Mouse (Mus musculus): ENCODE results near the gene Robo1. TPM values are rescaled to one million over a fixed set of nuclear protein-coding genes. Genes with fewer than 3 reads are reported as not detected.

Robo1 gene
- polyA plus RNA-seq, 1 experiment from 2014 or later, result 5.7 TPM

GRCm38 (mm10) chr16:73030999-73031398, 722.9 kb downstream of the Robo1 start:
- Histone ChIP-seq H3K36me3 (ENCODE audit: control insufficient read depth, insufficient read depth) (no peaks in the 10 kb centered on the region), H3K4me1 (ENCODE audit: control insufficient read depth, low read depth, low read length) (no peaks in the 10 kb centered on the region), H3K9me3 (replicated peaks; ENCODE audit: control insufficient read depth, low read length) (no peaks in the 10 kb centered on the region), H3K4me2 (ENCODE audit: low read depth, low read length) (no peak overlapping the region), H3K27me3 (ENCODE audit: control insufficient read depth, insufficient read depth, low read depth, low read length) (no peaks in the 10 kb centered on the region), H3K9ac (ENCODE audit: low read depth, low read length) (no peak overlapping the region), H3K4me3 (ENCODE audit: low read depth, low read length) (no peak overlapping the region), H3K27ac (ENCODE audit: low read length) (no peak overlapping the region)
- 54% methylated on average over 4 of the region's 4 CpGs for WGBS (ENCODE audit: insufficient replicate concordance)
- no peak for ATAC-seq (ENCODE audit: low read depth)

DNA sequence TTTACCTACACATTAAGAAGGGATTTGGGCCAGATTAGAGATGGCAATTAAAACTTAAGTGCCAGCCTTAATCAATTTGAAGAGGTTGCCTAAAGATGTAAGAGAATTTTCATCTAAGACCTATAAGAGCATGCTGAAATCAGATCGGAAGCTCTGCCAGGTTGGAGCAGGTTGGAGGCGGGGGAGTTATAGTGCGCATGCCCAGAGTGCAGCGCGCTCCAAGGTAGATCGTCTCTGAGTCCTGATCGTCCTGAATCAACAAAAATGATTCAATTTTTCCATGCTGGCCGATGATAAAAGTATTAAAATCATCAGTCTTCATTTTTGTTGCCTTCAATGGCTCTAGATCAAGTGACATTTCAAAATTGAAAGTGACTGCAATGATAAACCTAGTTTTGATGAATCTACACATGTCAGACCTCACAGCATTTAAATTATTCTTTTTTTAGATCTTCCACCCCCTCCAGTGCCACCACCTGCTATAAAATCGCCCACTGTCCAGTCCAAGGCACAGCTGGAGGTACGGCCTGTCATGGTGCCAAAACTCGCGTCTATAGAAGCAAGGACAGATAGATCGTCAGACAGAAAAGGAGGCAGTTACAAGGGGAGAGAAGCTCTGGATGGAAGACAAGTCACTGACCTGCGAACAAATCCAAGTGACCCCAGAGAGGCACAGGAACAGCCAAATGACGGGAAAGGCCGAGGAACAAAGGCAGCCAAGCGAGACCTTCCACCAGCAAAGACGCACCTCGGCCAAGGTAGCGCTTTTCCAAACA, 727.3 kb downstream of the Robo1 start:
- Histone ChIP-seq H3K9me3 (replicated peaks; ENCODE audit: control insufficient read depth, low read length) (no peaks in the 10 kb centered on the region), H3K36me3 (ENCODE audit: control insufficient read depth, insufficient read depth) (no peaks in the 10 kb centered on the region), H3K27me3 (ENCODE audit: control insufficient read depth, insufficient read depth, low read depth, low read length) (no peaks in the 10 kb centered on the region), H3K4me2 (ENCODE audit: low read depth, low read length) (no peak overlapping the region), H3K9ac (ENCODE audit: low read depth, low read length) (no peak overlapping the region), H3K4me3 (ENCODE audit: low read depth, low read length) (no peak overlapping the region), H3K4me1 (ENCODE audit: control insufficient read depth, low read depth, low read length) (no peaks in the 10 kb centered on the region), H3K27ac (ENCODE audit: low read length) (no peak overlapping the region)
- 81% methylated on average over 20 of the region's 20 CpGs for WGBS (ENCODE audit: insufficient replicate concordance)
- no peak for ATAC-seq (ENCODE audit: low read depth)

DNA sequence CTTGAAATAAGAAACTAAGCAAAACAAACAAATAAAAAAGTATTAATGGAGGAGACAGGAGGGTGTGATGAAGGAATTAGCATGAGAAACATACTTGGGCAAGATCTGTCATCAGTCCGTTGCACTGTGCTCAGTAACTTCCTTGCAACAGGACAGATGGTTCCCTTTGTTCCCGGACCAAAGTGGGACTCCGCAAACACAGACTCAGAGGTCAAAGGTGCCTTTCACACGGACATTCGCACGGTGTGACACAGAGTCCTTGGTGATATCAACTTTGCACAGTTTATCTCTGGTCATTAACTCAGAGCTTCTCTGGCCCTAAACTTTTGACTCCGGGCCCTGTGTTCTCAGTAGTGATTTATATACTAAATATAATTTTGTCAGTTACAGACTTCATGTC, 730.4 kb downstream of the Robo1 start:
- WGBS (ENCODE audit: insufficient replicate concordance), result 44% methylated on average over 7 of the region's 7 CpGs
- Histone ChIP-seq H3K4me3 (ENCODE audit: low read depth, low read length) (no peak overlapping the region), H3K36me3 (ENCODE audit: control insufficient read depth, insufficient read depth) (no peaks in the 10 kb centered on the region; the same call in 1 of the 2 replicates), H3K27me3 (ENCODE audit: control insufficient read depth, insufficient read depth, low read depth, low read length) (no peaks in the 10 kb centered on the region), H3K9ac (ENCODE audit: low read depth, low read length) (no peak overlapping the region), H3K4me1 (ENCODE audit: control insufficient read depth, low read depth, low read length) (no peaks in the 10 kb centered on the region), H3K9me3 (replicated peaks; ENCODE audit: control insufficient read depth, low read length) (no peaks in the 10 kb centered on the region), H3K4me2 (ENCODE audit: low read depth, low read length) (no peak overlapping the region), H3K27ac (ENCODE audit: low read length) (no peak overlapping the region)
- ATAC-seq (ENCODE audit: low read depth), result no peak

DNA sequence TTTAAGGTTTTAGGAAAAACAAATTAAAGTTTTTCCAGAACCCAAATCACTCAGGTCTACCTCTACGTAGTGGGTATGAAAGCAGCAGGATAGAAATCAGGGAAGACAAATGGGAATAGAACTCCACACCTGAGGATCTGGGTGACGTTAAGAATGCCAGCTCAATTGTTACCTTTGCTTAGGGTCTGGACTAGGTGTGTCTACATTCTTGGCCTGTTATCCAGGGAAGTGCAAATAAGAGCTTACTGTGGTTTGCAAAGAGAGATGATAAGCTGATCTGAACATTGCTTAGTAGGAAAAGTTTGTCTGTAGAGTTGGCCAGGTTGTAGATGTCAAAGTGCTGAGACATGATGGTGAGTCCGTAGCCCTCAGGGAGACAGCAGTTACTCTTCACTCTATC, 754.4 kb downstream of the Robo1 start:
- no peak for ATAC-seq (ENCODE audit: low read depth)
- Histone ChIP-seq H3K27me3 (ENCODE audit: control insufficient read depth, insufficient read depth, low read depth, low read length) (no peaks in the 10 kb centered on the region), H3K9me3 (replicated peaks; ENCODE audit: control insufficient read depth, low read length) (no peaks in the 10 kb centered on the region), H3K4me2 (ENCODE audit: low read depth, low read length) (no peak overlapping the region), H3K36me3 (ENCODE audit: control insufficient read depth, insufficient read depth) (no peaks in the 10 kb centered on the region), H3K4me3 (ENCODE audit: low read depth, low read length) (no peak overlapping the region), H3K27ac (ENCODE audit: low read length) (no peak overlapping the region), H3K4me1 (ENCODE audit: control insufficient read depth, low read depth, low read length) (no peaks in the 10 kb centered on the region), H3K9ac (ENCODE audit: low read depth, low read length) (no peak overlapping the region)
- WGBS (ENCODE audit: insufficient replicate concordance), result 71% methylated on average over 3 of the region's 3 CpGs

DNA sequence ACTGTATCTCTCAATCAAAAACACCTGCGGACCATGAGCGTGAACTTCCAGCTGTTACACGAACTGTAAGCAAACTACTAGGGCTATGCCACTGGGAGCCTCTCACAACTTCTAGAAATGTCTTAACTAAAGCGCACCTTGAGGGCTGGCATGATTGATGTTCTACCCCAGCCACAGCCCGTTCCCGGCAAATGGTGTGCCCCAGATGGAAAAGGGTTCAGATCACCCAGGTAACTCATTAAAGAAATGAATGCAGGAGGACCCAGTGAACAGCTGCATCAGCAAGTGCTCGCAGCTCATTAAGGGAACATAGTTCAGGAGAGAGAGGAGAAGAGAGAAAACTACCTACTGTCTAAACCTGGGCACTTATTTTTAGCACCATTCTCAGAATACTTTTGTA, 759.7 kb downstream of the Robo1 start:
- 77% methylated on average over 7 of the region's 7 CpGs for WGBS (ENCODE audit: insufficient replicate concordance)
- H3K4me3 ChIP-seq (ENCODE audit: low read depth, low read length), result no peak overlapping the region
- H3K9ac ChIP-seq (ENCODE audit: low read depth, low read length), result no peak overlapping the region
- H3K36me3 ChIP-seq (ENCODE audit: control insufficient read depth, insufficient read depth), result no peaks in the 10 kb centered on the region
- H3K9me3 ChIP-seq (replicated peaks; ENCODE audit: control insufficient read depth, low read length), result no peaks in the 10 kb centered on the region
- ATAC-seq (ENCODE audit: low read depth), result no peak
- no peaks in the 10 kb centered on the region for H3K27me3 ChIP-seq (ENCODE audit: control insufficient read depth, insufficient read depth, low read depth, low read length)
- H3K4me1 ChIP-seq (ENCODE audit: control insufficient read depth, low read depth, low read length), result no peaks in the 10 kb centered on the region
- no peak overlapping the region for H3K4me2 ChIP-seq (ENCODE audit: low read depth, low read length)
- no peak overlapping the region for H3K27ac ChIP-seq (ENCODE audit: low read length)

DNA sequence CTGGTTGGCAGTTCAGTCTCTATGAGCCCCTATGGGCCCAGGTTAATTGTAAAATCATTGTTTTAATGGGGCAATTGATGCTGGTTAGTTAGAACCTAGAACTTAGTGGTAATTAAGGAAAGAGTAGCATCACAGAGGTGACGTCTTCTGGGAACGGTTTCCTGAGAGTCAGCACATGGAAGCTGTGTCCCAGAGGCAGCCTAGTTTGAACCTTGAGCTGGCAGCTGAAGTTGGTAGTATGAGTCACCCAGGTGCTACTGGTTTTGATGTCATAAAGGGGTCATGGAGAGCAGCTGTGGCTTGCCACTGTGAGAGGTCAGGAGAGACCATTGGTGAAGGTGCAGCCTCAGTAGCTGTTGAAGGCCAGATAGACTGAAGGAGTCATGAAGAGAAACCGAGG, 763.9 kb downstream of the Robo1 start:
- ATAC-seq (ENCODE audit: low read depth), result no peak
- Histone ChIP-seq H3K36me3 (ENCODE audit: control insufficient read depth, insufficient read depth) (no peaks in the 10 kb centered on the region), H3K9me3 (replicated peaks; ENCODE audit: control insufficient read depth, low read length) (no peaks in the 10 kb centered on the region), H3K4me2 (ENCODE audit: low read depth, low read length) (no peak overlapping the region), H3K4me1 (ENCODE audit: control insufficient read depth, low read depth, low read length) (no peaks in the 10 kb centered on the region), H3K27ac (ENCODE audit: low read length) (no peak overlapping the region), H3K4me3 (ENCODE audit: low read depth, low read length) (no peak overlapping the region), H3K27me3 (ENCODE audit: control insufficient read depth, insufficient read depth, low read depth, low read length) (no peaks in the 10 kb centered on the region), H3K9ac (ENCODE audit: low read depth, low read length) (no peak overlapping the region)
- WGBS (ENCODE audit: insufficient replicate concordance), result 66% methylated on average over 3 of the region's 3 CpGs

GRCm38 (mm10) chr16:73072883-73073282, 764.8 kb downstream of the Robo1 start:
- Histone ChIP-seq H3K4me3 (ENCODE audit: low read depth, low read length) (no peak overlapping the region), H3K9me3 (replicated peaks; ENCODE audit: control insufficient read depth, low read length) (no peaks in the 10 kb centered on the region), H3K27me3 (ENCODE audit: control insufficient read depth, insufficient read depth, low read depth, low read length) (no peaks in the 10 kb centered on the region), H3K4me2 (ENCODE audit: low read depth, low read length) (no peak overlapping the region), H3K27ac (ENCODE audit: low read length) (no peak overlapping the region), H3K9ac (ENCODE audit: low read depth, low read length) (no peak overlapping the region), H3K36me3 (ENCODE audit: control insufficient read depth, insufficient read depth) (no peaks in the 10 kb centered on the region), H3K4me1 (ENCODE audit: control insufficient read depth, low read depth, low read length) (no peaks in the 10 kb centered on the region)
- 65% methylated on average over 6 of the region's 6 CpGs for WGBS (ENCODE audit: insufficient replicate concordance)
- ATAC-seq (ENCODE audit: low read depth), result no peak

- Histone ChIP-seq H3K4me2 (ENCODE audit: low read depth, low read length) (no peak overlapping the region), H3K27me3 (ENCODE audit: control insufficient read depth, insufficient read depth, low read depth, low read length) (no peaks in the 10 kb centered on the region), H3K27ac (ENCODE audit: low read length) (no peak overlapping the region), H3K36me3 (ENCODE audit: control insufficient read depth, insufficient read depth) (no peaks in the 10 kb centered on the region), H3K4me1 (ENCODE audit: control insufficient read depth, low read depth, low read length) (no peaks in the 10 kb centered on the region), H3K4me3 (ENCODE audit: low read depth, low read length) (no peak overlapping the region), H3K9ac (ENCODE audit: low read depth, low read length) (no peak overlapping the region), H3K9me3 (replicated peaks; ENCODE audit: control insufficient read depth, low read length) (no peaks in the 10 kb centered on the region)
- no peak for ATAC-seq (ENCODE audit: low read depth)
- 55% methylated on average over 4 of the region's 4 CpGs for WGBS (ENCODE audit: insufficient replicate concordance)
These were observed 774.3 kb downstream of the Robo1 start for GRCm38 (mm10) chr16:73082420-73082819.

DNA sequence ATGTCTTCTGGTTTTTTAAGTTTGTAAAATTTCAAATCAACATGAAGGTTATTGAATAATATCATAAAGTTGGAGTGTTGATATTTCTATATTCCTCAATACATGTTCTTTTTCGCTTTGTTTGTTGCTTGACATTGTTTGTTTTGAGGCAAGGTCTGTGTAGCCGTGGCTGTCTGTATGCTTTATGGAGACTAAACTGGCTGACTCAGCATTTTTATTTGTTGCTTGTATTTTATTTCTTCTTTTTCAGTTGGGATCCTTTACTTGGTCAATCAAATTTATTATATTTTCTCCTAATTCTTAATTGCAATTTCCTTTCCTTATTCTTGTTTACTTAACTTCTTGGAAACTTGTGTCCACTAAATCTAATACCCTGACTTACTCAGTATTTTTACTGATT, 775.0 kb downstream of the Robo1 start:
- H3K4me2 ChIP-seq (ENCODE audit: low read depth, low read length), result no peak overlapping the region
- no peaks in the 10 kb centered on the region for H3K9me3 ChIP-seq (replicated peaks; ENCODE audit: control insufficient read depth, low read length)
- H3K27ac ChIP-seq (ENCODE audit: low read length), result no peak overlapping the region
- no peak overlapping the region for H3K9ac ChIP-seq (ENCODE audit: low read depth, low read length)
- ATAC-seq (ENCODE audit: low read depth), result no peak
- H3K4me3 ChIP-seq (ENCODE audit: low read depth, low read length), result no peak overlapping the region
- H3K36me3 ChIP-seq (ENCODE audit: control insufficient read depth, insufficient read depth), result no peaks in the 10 kb centered on the region
- 61% methylated on average over 2 of the region's 2 CpGs for WGBS (ENCODE audit: insufficient replicate concordance)
- H3K27me3 ChIP-seq (ENCODE audit: control insufficient read depth, insufficient read depth, low read depth, low read length), result no peaks in the 10 kb centered on the region
- no peaks in the 10 kb centered on the region for H3K4me1 ChIP-seq (ENCODE audit: control insufficient read depth, low read depth, low read length)
